Mouse (Mus musculus) lung, adult 10 weeks (tissue): ENCODE measurements around the gene Ewsr1. TPM values are rescaled to one million over a fixed set of nuclear protein-coding genes. Genes with fewer than 3 reads are reported as not detected.

Experiments
- polyA plus RNA-seq: library from polyadenylated mRNA; stranded (reverse); fragments of 350-450 nt; fragmentation: Illumina TruSeq; extraction: RNeasy Lipid Tissue Mini Kit (QIAGEN cat#74804); gene quantifications from one replicate; pipeline ENCODE4 v1.2.3, GENCODE M21; 2014; ENCODE audit warnings: low read depth, low replicate concordance; ENCODE audit not compliant: insufficient read depth

Gene Ewsr1
- polyA plus RNA-seq, result 131 TPM

GRCm38 (mm10) chr11:5098736-5099542, at the start of gene Ewsr1, which contains the start of gene Rhbdd3:
Gene Ewsr1, minus strand, starts transcription at chr11:5099266.
Gene Rhbdd3, plus strand, starts transcription at chr11:5098926.

GRCm38 (mm10) chr11:5065056-5065821, 33.8 kb downstream of the Ewsr1 start, which contains the start of gene Gas2l1:
Gene Gas2l1, minus strand, starts transcription at chr11:5065327.

GRCm38 (mm10) chr11:5057856-5058641, 41.0 kb downstream of the Ewsr1 start, which contains the start of gene Rasl10a:
Gene Rasl10a, plus strand, starts transcription at chr11:5058128.

Other genes with a start within 250 kb of the Ewsr1 start
- gene Nf2, start 249.7 kb downstream of the Ewsr1 start, polyA plus RNA-seq, result 22.7 TPM
- gene Nipsnap1, start 225.3 kb downstream of the Ewsr1 start, polyA plus RNA-seq, result 9.7 TPM
- gene Thoc5, start 203.9 kb downstream of the Ewsr1 start, polyA plus RNA-seq, result 16.3 TPM
- 0.07 TPM for gene Nefh, start 151.2 kb downstream of the Ewsr1 start, polyA plus RNA-seq
- 20.7 TPM for gene Ap1b1, start 112.4 kb downstream of the Ewsr1 start, polyA plus RNA-seq
- gene Rasl10a, start 41.1 kb downstream of the Ewsr1 start, polyA plus RNA-seq, result 2.1 TPM
- gene Gas2l1, start 33.9 kb downstream of the Ewsr1 start, polyA plus RNA-seq, result 28.3 TPM
- gene Rhbdd3, start 340 bp downstream of the Ewsr1 start, polyA plus RNA-seq, result 7.7 TPM
- gene Emid1, start 53.0 kb upstream of the Ewsr1 start, polyA plus RNA-seq, result 13.8 TPM
- 13.7 TPM for gene Kremen1, start 162.3 kb upstream of the Ewsr1 start, polyA plus RNA-seq